Mouse (Mus musculus): ENCODE measurements around the gene Hbs1l.

The Hbs1l gene

GRCm38 (mm10) chr10:21295759-21296621, at the start of gene Hbs1l:
Gene Hbs1l, plus strand, starts transcription at chr10:21295979.
- in situ Hi-C loops (cut with MboI, MseI) = loop anchor here in 1 of 2 experiments (25.0 kb wide), 1 partner anchor 959 kb away; the partner anchor contains the start of gene Mtfr2

DNA sequence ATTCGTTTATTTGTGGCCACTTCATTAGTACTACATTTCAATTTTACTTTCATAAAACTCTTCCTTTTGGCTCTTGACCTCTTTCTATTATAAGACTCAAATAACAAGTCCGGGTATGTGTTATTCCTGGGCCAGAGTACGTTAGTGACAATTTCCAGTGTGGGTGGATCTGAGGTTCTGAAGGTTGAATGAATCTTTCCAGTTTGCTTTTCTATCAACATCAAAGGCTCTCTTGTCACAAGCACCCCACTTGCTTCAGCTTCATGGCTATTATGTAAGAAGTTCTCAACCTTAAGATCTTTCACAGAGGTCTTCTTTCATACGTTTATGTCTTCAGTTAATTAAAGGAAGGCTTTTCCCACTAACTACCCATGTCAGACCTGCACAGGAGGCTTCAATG, 47.2 kb upstream of the Hbs1l start:
- in situ Hi-C loops (cut with MboI, MseI) = no loop called here

GRCm38 (mm10) chr10:21251881-21252534, 43.8 kb upstream of the Hbs1l start:
- in situ Hi-C loops (cut with MboI, MseI) = no loop called here

- in situ Hi-C loops (cut with MboI, MseI) = no loop called here
These were observed 43.0 kb upstream of the Hbs1l start for GRCm38 (mm10) chr10:21252800-21253199.

GRCm38 (mm10) chr10:21254266-21255140, 41.3 kb upstream of the Hbs1l start:
- in situ Hi-C loops (cut with MboI, MseI) = no loop called here

- in situ Hi-C loops (cut with MboI, MseI) = no loop called here
These were observed 38.5 kb upstream of the Hbs1l start for GRCm38 (mm10) chr10:21257244-21257643.

- in situ Hi-C loops (cut with MboI, MseI) = no loop called here
These were observed 36.1 kb upstream of the Hbs1l start for GRCm38 (mm10) chr10:21259649-21260048.

DNA sequence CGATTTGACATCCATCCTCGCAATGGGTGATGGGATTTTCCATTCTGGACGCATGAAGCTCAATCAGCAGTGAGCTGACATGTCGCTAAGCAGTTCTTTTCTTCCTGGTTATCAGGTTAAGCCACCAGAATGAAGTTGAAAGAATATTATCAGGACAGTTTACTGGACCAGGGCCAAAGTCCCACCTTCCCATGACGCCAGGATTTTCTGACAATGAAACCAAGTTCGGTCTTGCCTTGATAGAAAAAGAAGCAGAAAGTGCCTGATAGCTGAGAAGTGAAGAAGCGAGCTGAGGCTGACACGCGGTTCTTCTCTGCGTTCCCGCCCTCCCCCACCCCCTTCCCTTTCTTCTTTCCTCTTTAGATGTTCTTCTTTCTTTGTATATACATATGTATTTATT, 30.6 kb upstream of the Hbs1l start:
- in situ Hi-C loops (cut with MboI, MseI) = no loop called here

DNA sequence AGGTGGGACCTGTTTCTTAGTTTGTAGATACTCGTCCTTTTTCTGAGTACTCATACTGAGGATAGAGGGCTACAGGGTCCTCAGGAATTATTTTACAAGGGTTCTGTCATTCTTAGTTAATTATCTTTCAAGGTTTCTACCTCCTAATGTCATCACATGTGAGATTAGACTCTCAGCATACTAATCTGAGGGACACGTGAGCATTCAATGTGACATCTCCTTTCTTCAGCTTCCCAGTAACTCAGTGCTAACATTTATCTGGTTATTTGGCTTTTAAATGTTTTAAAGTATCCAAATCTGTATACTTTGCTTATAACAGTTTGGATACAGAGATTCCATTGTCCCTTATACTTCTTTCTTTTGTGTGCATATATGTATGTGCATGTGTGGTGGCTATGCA, 28.3 kb upstream of the Hbs1l start:
- in situ Hi-C loops (cut with MboI, MseI) = no loop called here

DNA sequence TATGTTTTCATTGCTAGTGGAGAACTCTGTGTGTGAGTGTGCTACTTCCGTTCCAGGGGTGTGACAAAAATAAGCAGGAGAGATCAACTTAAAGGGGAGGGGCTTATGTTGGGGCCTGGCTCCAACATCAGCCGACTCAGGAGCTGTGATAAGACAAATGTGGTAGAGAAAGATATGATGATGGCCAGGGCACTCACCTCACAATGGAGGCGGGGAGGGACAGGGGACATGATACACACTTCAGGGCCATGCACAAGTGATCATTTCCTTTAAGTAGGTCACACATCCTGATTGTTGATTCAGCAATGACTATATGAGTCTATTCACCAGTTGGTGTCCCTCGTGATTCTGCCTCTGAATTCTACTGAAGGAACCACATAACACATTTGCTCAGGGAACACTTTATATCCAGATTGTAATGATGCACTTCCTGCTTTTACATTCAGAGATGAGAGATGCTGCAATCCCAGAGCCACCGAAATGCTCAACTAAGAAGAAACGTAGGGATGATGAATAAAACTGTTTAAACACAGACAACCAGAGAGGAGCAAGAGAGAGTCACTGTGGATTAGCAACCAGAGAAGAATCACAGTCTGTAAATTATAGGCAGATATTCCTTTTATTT, 26.9 kb upstream of the Hbs1l start:
- in situ Hi-C loops (cut with MboI, MseI) = no loop called here

- in situ Hi-C loops (cut with MboI, MseI) = no loop called here
These were observed 25.9 kb upstream of the Hbs1l start for GRCm38 (mm10) chr10:21269920-21270319.

DNA sequence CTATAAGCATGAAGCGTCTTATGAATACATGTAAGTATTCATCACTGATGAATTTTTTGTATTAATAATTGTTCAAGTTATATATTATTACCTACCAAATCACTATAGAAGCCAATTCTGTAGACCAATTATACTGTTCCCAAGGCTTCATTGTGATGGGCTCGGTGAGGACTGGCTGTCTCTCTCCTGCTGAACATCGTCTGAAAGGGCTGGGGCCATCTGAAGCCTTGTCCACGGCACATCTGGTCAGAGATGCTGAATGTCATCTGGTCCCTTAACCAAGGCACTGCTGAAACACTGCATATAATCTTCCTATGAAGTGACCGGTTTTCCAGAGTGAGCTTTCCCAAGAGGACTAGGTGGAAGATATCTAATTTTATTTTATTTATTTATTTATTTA, 24.9 kb upstream of the Hbs1l start:
- in situ Hi-C loops (cut with MboI, MseI) = no loop called here

GRCm38 (mm10) chr10:21271310-21271709, 24.5 kb upstream of the Hbs1l start:
- in situ Hi-C loops (cut with MboI, MseI) = no loop called here

GRCm38 (mm10) chr10:21271785-21272184, 24.0 kb upstream of the Hbs1l start:
- in situ Hi-C loops (cut with MboI, MseI) = no loop called here

DNA sequence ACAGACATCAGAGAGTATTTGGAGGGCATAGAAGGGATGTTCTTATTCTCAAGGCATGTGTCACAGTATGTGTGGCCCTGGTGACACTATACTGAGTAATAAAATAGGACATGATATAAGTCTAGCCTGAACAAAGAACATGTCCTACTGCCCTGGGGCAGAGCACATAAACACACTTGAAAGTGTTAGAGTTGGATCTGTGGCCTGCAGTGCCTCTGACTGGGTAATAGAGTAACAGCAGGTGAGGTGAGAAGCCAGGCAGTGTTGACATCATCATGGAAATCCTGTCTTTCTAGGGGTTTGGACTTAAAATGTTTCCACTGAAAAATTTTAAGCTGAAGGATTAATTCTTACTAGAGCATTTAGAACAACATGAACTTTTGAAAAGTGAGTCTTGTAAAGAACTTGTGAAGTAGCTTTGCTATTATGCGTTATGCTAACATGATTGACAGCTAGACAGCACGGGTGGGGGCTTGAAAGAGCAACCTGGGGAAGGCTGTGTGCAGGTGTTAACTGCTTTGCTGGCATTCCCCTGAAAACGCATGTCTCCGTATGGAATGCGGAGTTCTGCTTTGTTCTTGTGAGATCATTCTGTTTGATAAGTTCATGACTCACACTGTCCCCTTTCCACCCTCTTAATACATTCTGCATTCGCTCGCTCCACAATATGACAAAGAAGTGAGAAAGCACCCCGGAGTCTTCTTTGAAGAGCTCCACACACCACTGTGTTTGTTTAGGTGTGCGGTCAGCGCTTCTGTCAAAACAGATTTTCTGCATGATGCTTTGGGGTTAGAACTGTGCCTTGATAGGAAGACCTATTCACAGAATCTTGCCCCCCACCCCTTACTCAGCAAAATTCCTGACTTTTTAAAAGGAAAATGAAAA, 8.3 kb upstream of the Hbs1l start:
- in situ Hi-C loops (cut with MboI, MseI) = loop anchor here in 1 of 2 experiments (5.0 to 25.0 kb wide), 2 partner anchors 60 to 950 kb away; partner anchors contain the start of gene Mtfr2

DNA sequence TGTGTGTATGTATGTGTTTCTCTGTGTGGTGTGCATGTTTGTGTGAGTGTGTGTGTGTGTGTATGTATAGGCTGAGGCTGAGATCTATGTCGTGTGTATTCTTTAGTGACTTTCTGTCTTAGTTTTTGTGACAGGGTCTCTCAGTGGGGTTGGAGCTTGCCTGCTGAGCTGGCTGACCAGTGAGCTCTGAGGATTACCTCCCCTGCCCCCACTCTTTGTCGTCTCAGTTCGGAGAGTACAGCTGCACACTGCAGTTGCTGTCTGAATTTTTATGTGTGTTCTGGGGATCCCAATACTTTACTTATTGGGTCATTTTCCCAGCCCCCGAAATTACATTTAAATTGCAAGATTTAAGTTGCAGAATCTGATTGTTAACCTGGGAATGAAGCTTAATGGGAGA, 4.6 kb upstream of the Hbs1l start:
- in situ Hi-C loops (cut with MboI, MseI) = loop anchor here in 1 of 2 experiments (25.0 kb wide), 1 partner anchor 954 kb away; the partner anchor contains the start of gene Mtfr2

DNA sequence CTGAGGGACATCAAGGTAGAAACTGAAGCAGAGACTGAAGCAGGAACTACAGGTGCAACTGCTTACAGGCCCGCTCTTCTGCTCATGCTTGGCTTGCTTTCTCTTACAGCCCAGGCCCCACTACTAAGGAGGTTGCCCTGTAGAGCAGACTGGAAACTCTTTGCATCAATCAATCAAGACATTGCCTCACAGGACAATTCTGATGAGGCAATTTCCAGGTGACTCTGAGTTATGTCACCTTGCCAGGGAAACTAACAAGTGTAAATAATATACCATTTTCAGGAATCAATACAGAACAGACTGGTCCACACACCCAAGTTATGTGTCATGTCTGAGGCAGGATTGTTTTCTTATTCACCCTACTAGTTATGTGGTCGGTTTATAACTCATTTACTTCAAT, 1.6 kb upstream of the Hbs1l start:
- in situ Hi-C loops (cut with MboI, MseI) = loop anchor here in 1 of 2 experiments (25.0 kb wide), 1 partner anchor 957 kb away; the partner anchor contains the start of gene Mtfr2

- in situ Hi-C loops (cut with MboI, MseI) = loop anchor here in 1 of 2 experiments (25.0 kb wide), 1 partner anchor 958 kb away; the partner anchor contains the start of gene Mtfr2
These were observed 401 bp upstream of the Hbs1l start for GRCm38 (mm10) chr10:21295397-21295758.

- in situ Hi-C loops (cut with MboI, MseI) = loop anchor here in 1 of 2 experiments (25.0 kb wide), 1 partner anchor 962 kb away; the partner anchor contains the start of gene Mtfr2
These were observed 3.2 kb downstream of the Hbs1l start for GRCm38 (mm10) chr10:21298972-21299371.

DNA sequence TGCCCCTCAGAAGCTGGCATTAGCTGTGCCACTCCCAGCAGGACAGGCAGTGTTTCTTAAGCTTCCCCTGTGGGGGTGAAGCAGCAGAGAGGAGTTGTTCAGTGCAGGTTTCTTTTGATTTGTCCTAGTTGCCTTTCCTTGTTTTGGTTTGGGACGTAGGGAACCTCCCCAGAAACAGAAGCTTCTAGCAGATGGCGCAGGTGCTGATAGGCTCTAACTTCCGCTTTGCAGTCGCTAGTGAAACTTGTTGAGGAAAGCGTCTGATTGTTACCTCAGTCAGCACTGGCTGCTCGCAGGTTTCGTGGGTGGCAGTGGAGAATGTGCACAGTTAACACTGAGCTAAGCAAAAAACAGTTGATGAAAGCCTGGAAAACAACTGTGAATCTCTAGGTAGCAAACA, 6.0 kb downstream of the Hbs1l start:
- in situ Hi-C loops (cut with MboI, MseI) = loop anchor here in 1 of 2 experiments (5.0 kb wide), 1 partner anchor 145 kb away; no protein-coding TSS in a partner anchor

Data from T-helper 17 cell (primary cell).